Mouse (Mus musculus) cerebellum, postnatal 10 days (tissue): ENCODE data around the gene Bcar3.

Experiments used
- DNase-seq, 2 experiments: peaks; one replicate each; pipeline ENCODE4 v3.0.0; 2021; ENCODE audit warnings: mixed read lengths in 2 of 2

The Bcar3 gene

DNA sequence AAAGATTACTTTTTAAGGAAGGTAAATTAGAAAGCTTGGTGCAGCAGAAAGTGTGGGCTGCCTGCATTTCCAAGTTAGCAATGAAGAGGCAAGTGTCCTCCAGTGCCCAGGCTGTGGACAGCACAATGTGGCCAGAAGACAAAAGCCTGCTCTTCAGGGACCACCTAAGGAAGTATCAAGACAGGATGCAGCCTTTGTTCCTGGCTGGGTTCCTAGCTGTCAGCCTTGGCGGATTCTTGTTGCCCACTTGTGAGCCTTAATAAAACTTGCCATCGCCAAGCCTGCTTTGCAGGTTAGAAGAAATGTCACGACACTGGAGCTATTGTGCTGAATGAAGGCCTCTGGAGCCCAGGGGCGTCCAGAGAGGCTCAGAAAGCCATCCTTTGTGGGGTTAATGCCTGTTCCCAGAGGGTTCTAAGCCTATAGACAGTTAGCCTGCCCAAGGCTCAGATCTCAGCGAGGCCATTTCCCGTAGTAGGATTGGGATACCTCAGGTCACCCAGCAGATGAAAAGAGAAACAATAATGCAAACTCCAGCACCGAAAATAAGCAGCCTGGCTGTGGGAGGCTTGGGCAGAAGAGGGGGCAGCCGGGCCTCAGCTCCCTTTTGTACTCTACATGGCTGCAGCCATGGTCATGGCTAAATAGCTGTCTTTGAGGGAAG is 167.0 kb downstream of the Bcar3 start:
- DNase-seq, result no peak

GRCm38 (mm10) chr3:122461512-122461881 is 167.6 kb downstream of the Bcar3 start:
- no peak for DNase-seq

- peak; percentile 84 to 86 for DNase-seq
Measured at GRCm38 (mm10) chr3:122461932-122462871, 168.3 kb downstream of the Bcar3 start.

- no peak for DNase-seq
Measured at GRCm38 (mm10) chr3:122463166-122463565, 169.2 kb downstream of the Bcar3 start.

GRCm38 (mm10) chr3:122466100-122466730 is 172.3 kb downstream of the Bcar3 start:
- DNase-seq, result peak; percentile 79 to 86

GRCm38 (mm10) chr3:122467977-122468376 is 174.0 kb downstream of the Bcar3 start:
- DNase-seq, result peak in 1 of 2 experiments; percentile 62

DNA sequence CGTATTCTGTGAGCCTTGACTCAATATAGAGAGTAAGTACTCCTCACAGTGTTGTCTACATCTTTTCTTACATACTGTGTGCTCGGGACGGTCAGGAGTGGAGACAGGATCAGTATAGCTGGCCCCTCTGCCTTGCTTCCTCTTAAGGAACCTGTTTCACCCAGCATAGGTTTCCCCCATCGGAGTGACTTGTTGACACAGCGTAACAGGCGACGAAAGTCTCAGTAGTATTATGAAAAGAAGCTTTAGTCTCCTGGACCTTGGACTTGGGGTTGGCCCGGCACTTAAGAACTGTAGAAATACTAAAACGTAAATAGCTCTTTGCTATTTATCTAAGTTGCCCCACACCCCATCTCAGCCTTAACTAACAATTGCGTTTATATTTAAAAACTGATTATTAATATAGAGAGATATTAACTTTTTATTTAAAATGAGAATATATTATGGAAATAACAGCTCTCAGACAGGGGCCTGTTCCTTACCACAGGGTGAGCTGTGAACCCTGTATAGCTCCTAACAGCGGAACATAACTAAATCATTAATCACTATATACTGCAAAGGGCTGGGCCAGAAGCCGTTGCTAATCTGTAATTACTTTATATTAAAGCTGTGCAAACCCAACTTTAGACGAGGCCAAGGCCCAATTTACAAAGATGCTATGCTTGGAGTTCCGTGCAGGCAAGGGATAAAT is 176.5 kb downstream of the Bcar3 start:
- no peak for DNase-seq

- peak; percentile 71 for DNase-seq
Measured at GRCm38 (mm10) chr3:122471017-122471721, 177.2 kb downstream of the Bcar3 start.

DNA sequence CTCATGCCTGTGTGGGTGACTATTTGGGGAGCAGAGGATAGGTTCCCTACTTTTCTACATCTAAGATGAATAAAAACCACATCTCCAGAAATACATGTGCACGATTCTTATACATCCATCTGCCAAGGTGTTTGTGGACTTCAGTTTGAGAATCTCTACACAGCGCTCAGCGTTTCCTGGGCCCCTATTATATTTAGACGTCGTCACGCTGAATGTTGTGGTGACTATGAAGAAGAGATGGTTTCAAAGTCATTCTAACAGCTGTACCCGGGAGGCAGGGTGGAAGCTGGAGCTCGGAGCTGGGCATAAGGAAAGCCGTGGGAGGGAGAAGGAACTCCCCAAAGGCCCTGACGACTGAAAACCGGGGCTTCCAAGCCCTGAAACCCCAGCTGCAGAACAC is 178.5 kb downstream of the Bcar3 start:
- DNase-seq, result no peak

- no peak for DNase-seq
Measured at GRCm38 (mm10) chr3:122473523-122474034, 179.6 kb downstream of the Bcar3 start.

GRCm38 (mm10) chr3:122474067-122474466 is 180.1 kb downstream of the Bcar3 start:
- DNase-seq, result no peak

DNA sequence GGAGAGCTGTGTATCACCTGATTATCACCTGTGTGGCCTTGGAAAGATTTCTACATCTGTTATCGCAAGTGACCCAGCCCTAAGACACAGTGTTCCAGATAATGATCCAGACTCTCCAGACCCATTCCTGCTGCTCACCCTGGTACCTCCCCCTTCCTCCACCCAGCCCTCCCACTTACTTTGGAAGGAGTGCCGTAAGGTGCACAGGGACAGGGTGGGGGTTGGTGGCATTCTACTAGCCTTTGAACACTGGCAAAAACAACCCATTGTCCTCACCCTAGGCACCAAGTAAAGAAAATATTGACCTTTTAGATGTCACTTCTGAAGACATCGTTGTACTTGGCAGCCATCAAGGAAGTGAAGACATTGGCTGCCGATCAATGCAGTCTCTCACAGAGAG is 180.9 kb downstream of the Bcar3 start:
- DNase-seq, result no peak

GRCm38 (mm10) chr3:122475735-122476134 is 181.8 kb downstream of the Bcar3 start:
- DNase-seq, result peak; percentile 55 to 63

DNA sequence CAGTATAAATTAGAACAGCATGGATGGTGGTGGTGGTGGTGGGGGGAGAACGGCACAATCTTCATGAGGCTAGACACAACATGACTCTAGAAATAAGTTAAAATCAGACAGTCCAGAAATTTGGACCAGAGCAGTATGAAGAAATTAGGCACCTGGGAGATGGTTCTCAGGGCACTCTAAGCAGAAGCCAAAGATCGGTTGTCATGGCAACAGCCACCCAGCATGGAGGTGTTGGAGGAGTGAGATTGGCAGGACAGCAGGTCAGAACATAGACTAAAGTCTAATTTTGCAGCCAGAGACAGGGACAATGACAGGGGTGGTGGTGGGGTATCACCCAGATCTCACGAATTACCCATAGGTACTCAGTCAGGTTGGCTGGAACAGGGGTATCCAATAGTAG is 182.7 kb downstream of the Bcar3 start:
- peak; percentile 74 to 76 for DNase-seq

GRCm38 (mm10) chr3:122477541-122477940 is 183.6 kb downstream of the Bcar3 start:
- DNase-seq, result no peak

- no peak for DNase-seq
Measured at GRCm38 (mm10) chr3:122478735-122479134, 184.8 kb downstream of the Bcar3 start.

DNA sequence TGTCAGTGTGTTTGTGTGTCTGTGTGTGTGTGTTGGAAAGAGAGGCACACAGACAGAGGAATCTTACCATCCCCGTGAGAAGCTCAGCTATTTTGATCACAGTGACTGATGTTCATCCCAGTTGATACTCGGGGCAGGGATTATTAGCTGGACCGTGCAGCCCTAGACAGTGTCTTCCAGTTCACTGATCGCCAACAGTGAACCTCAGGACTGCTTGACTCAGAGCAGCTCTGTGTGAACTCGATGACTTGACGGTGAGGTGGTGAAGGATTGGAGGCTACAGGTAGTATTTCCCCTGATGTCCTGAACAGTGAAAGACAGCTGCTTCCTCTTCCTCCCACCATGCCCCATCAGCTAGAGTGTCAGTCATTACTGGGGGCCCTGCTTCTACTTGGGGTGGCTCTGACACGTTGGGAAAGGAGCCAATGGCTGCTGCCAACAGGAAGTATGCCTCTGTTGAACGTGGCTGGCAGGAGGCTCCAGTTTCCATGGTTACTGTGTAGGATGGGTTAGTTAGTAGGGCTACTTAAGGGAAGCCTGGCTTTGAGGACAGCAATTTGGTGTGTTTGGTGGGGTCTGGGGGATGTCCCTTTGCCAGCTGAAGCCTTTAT is 186.2 kb downstream of the Bcar3 start:
- peak; percentile 77 to 81 for DNase-seq

- no peak for DNase-seq
Measured at GRCm38 (mm10) chr3:122480986-122481385, 187.1 kb downstream of the Bcar3 start.

- DNase-seq, result no peak
Measured at GRCm38 (mm10) chr3:122481891-122482739, 188.2 kb downstream of the Bcar3 start.

DNA sequence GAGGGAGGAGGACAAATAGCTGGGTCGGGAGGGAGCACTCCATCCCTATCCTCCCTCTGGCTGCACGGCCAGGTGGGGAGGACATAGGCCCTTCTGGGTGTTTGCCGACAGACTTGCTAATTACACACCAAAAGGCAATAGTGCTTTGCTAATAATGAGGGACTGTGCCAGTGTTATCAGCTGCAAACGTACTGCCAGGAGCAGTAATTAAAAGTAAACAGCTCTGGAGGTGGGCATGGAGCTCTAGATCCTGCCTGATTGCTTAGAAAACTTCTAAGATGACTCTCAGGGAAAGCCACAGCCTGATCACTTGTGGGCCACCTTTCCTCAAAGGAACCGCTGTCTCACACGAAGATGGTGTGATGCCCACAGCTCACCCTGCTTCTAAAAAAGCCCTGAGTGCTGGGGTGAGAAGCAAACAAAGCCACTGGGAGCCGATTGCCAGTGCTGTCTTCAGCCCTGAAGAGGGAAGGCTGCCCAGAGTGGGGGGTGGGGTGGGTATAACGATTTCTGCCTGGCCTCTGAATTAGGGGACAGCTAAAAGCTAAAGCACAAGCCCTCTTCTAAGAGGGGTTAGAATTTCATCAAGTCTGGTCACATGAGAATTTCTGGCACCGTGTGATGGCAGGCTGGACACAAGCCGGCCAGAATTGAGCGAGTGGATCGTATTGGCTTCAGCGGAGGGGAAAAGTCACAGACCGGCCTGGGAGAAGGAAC is 189.3 kb downstream of the Bcar3 start:
- peak; percentile 78 for DNase-seq
